Mouse (Mus musculus) G1E (cell line): Measurements from ENCODE around the gene Rbbp5.

Source experiments
- CTCF ChIP-seq: IDR thresholded peaks from 2 replicates; pipeline ENCODE4 v1.5.1; 2012; ENCODE audit warnings: low read depth, low read length, inconsistent platforms, mixed read lengths
- GATA1 ChIP-seq: IDR thresholded peaks from 2 replicates; pipeline ENCODE4 v1.6.1; 2012; ENCODE audit warnings: borderline replicate concordance, low read length, inconsistent platforms, mixed read lengths
- TAL1 ChIP-seq: conservative IDR thresholded peaks from 2 replicates; pipeline ENCODE4 v1.6.1; 2012; ENCODE audit warnings: low read depth, low read length, inconsistent platforms, mixed read lengths

GRCm38 (mm10) chr1:132516776-132517175 lies 39.6 kb downstream of the Rbbp5 start:
- TF ChIP-seq CTCF (no peak), TAL1 (no peak), GATA1 (no peak)
